Mouse (Mus musculus) stomach, embryonic 16.5 days (tissue): Measurements from ENCODE around the gene Myo19. TPM values are rescaled to one million over a fixed set of nuclear protein-coding genes. Genes with fewer than 3 reads are reported as not detected.

Experiments
- ATAC-seq: fragments of 200-750 bp; cut with Nextera tagmentation; 2 replicates; pipeline ENCODE4 v1.8.0; 2017; ENCODE audit warnings: moderate number of reproducible peaks, moderate TSS enrichment; ENCODE audit not compliant: insufficient read depth, low FRiP score
- H3K27ac ChIP-seq: fragments of 300-500 bp; sonication (generic); 2 replicates; pipeline ENCODE4 v1.5.1; 2014; ENCODE audit warnings: low read length
- H3K27me3 ChIP-seq: fragments of 300-500 bp; sonication (generic); 2 replicates; pipeline ENCODE4 v1.6.1; 2014; ENCODE audit warnings: low read length, control low read depth, mixed read lengths; ENCODE audit not compliant: control insufficient read depth, insufficient read depth
- H3K36me3 ChIP-seq: fragments of 300-500 bp; sonication (generic); 2 replicates; pipeline ENCODE4 v1.6.1; 2014; ENCODE audit warnings: low read length; ENCODE audit not compliant: control insufficient read depth, insufficient read depth
- H3K4me1 ChIP-seq: fragments of 300-500 bp; sonication (generic); 2 replicates; pipeline ENCODE4 v1.6.1; 2014; ENCODE audit warnings: low read length, control low read depth, mixed read lengths; ENCODE audit not compliant: control insufficient read depth, insufficient read depth
- H3K4me2 ChIP-seq: fragments of 300-500 bp; sonication (generic); 2 replicates; pipeline ENCODE4 v1.6.1; 2014; ENCODE audit warnings: low read depth, low read length, mixed read lengths
- H3K4me3 ChIP-seq: fragments of 300-500 bp; sonication (generic); replicated peaks from 2 replicates; pipeline ENCODE4 v1.5.1; 2014; ENCODE audit warnings: mild to moderate bottlenecking, low read length
- H3K9ac ChIP-seq: fragments of 300-500 bp; sonication (generic); 2 replicates; pipeline ENCODE4 v1.6.1; 2014; ENCODE audit warnings: low read length
- H3K9me3 ChIP-seq: fragments of 300-500 bp; sonication (generic); replicated peaks from 2 replicates; pipeline ENCODE4 v1.6.1; 2016; ENCODE audit warnings: low read length, control low read depth; ENCODE audit not compliant: control insufficient read depth
- WGBS: fragments of 180-500 bp; shearing (Covaris S2); extraction: QIAGEN DNeasy Blood & Tissue Kit; methylation state at CpG from one replicate; pipeline ENCODE4 v1.1.7; 2014; 5-methylcytosine and 5-hydroxymethylcytosine counted together
- polyA plus RNA-seq: library from polyadenylated mRNA; unstranded; fragments of >200 nt; fragmentation: Nextera tagmentation; extraction: Ambion mirVana; gene quantifications from 2 replicates; pipeline ENCODE4 v1.2.1, GENCODE M21; 2015

Gene Myo19
- polyA plus RNA-seq, 1 experiment from 2014 or later: 7.7 TPM

- Histone ChIP-seq H3K4me2 (no peak overlapping the region), H3K4me1 (peaks cover 8% of the 10 kb centered on the region; the same call in 1 of the 2 replicates), H3K27me3 (no peaks in the 10 kb centered on the region), H3K9ac (no peak overlapping the region), H3K9me3 (no peaks in the 10 kb centered on the region), H3K4me3 (no peak overlapping the region), H3K27ac (no peak overlapping the region), H3K36me3 (no peaks in the 10 kb centered on the region)
- ATAC-seq: no peak
- 58% methylated on average over 7 of the region's 7 CpGs for WGBS
Observed at GRCm38 (mm10) chr11:84919951-84920350, 40.0 kb downstream of the Myo19 start.

DNA sequence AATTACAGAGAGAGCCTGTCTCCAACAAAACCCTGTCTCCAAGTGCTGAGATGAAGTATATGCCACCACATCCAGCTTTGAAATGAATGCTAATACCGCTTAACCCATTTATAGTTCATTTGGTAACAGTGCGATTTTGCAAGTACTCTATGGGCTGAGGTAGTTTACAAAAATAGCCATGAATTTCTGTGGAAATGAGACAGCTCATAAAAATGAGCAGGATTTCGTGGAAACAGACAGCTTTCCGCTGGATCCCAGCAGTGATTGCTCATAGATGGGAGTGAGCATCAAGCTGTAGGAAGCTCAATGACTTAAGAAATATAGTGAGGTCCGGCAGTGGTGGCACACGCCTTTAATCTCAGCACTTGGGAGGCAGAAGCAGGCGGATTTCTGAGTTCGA is 41.0 kb downstream of the Myo19 start:
- H3K4me2 ChIP-seq: no peak overlapping the region
- H3K4me3 ChIP-seq: no peak overlapping the region
- H3K36me3 ChIP-seq: no peaks in the 10 kb centered on the region
- H3K4me1 ChIP-seq: peaks cover 3% of the 10 kb centered on the region; the same call in 1 of the 2 replicates
- H3K27me3 ChIP-seq: no peaks in the 10 kb centered on the region
- no peak overlapping the region for H3K27ac ChIP-seq
- WGBS: 86% methylated on average over 8 of the region's 8 CpGs
- H3K9me3 ChIP-seq: no peaks in the 10 kb centered on the region
- no peak overlapping the region for H3K9ac ChIP-seq
- ATAC-seq: no peak

- no peaks in the 10 kb centered on the region for H3K4me1 ChIP-seq
- no peaks in the 10 kb centered on the region for H3K27me3 ChIP-seq
- no peak overlapping the region for H3K27ac ChIP-seq
- no peak overlapping the region for H3K9ac ChIP-seq
- H3K4me2 ChIP-seq: no peak overlapping the region
- ATAC-seq: no peak
- H3K36me3 ChIP-seq: no peaks in the 10 kb centered on the region
- 13% methylated on average over 6 of the region's 6 CpGs for WGBS
- no peak overlapping the region for H3K4me3 ChIP-seq
- no peaks in the 10 kb centered on the region for H3K9me3 ChIP-seq
Observed at GRCm38 (mm10) chr11:84932261-84932660, 52.3 kb downstream of the Myo19 start.

GRCm38 (mm10) chr11:84939508-84940053 is 59.6 kb downstream of the Myo19 start:
- Histone ChIP-seq H3K4me2 (no peak overlapping the region), H3K36me3 (no peaks in the 10 kb centered on the region), H3K4me1 (no peaks in the 10 kb centered on the region), H3K9ac (no peak overlapping the region), H3K4me3 (no peak overlapping the region), H3K27ac (no peak overlapping the region), H3K9me3 (no peaks in the 10 kb centered on the region), H3K27me3 (no peaks in the 10 kb centered on the region)
- ATAC-seq: no peak
- 63% methylated on average over 8 of the region's 8 CpGs for WGBS

- no peak overlapping the region for H3K4me2 ChIP-seq
- H3K4me1 ChIP-seq: no peaks in the 10 kb centered on the region
- no peak overlapping the region for H3K9ac ChIP-seq
- 65% methylated on average over 10 of the region's 10 CpGs for WGBS
- no peaks in the 10 kb centered on the region for H3K27me3 ChIP-seq
- H3K9me3 ChIP-seq: no peaks in the 10 kb centered on the region
- ATAC-seq: no peak
- H3K4me3 ChIP-seq: no peak overlapping the region
- no peaks in the 10 kb centered on the region for H3K36me3 ChIP-seq
- H3K27ac ChIP-seq: no peak overlapping the region
Observed at GRCm38 (mm10) chr11:84940140-84940539, 60.2 kb downstream of the Myo19 start.

GRCm38 (mm10) chr11:84943948-84944347 is 64.0 kb downstream of the Myo19 start:
- Histone ChIP-seq H3K36me3 (no peaks in the 10 kb centered on the region), H3K9ac (no peak overlapping the region), H3K4me3 (no peak overlapping the region), H3K9me3 (no peaks in the 10 kb centered on the region), H3K4me2 (peak overlapping the region; percentile 27; the same call in 1 of the 2 replicates), H3K27me3 (no peaks in the 10 kb centered on the region), H3K4me1 (no peaks in the 10 kb centered on the region), H3K27ac (no peak overlapping the region)
- no peak for ATAC-seq
- under 1% methylated on average over 15 of the region's 15 CpGs for WGBS

GRCm38 (mm10) chr11:84944639-84945435 is 64.9 kb downstream of the Myo19 start:
- Histone ChIP-seq H3K4me2 (no peak overlapping the region), H3K9me3 (no peaks in the 10 kb centered on the region), H3K27ac (no peak overlapping the region), H3K9ac (no peak overlapping the region), H3K4me3 (no peak overlapping the region), H3K27me3 (no peaks in the 10 kb centered on the region), H3K4me1 (no peaks in the 10 kb centered on the region), H3K36me3 (no peaks in the 10 kb centered on the region)
- WGBS: 2% methylated on average over 12 of the region's 12 CpGs
- ATAC-seq: no peak

DNA sequence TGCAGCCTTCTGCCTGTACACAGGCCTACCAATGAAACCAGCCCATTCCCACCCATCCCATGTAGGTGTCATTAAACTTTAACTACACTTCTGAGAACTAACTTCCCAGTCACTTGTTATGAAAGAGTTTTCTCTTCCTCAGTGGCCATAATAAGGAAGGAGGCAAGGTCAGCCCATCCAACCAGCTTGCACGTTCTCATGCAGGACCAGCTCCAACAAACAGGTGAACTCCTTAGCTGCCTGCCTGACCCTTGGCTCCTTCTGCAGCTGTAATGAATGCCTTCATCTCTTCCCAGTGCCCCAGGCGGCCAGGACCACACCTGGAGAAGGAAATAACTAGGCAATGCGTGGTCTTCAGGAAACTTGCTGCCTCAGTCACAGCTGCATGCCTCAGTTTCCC is 65.9 kb downstream of the Myo19 start:
- no peaks in the 10 kb centered on the region for H3K27me3 ChIP-seq
- no peak overlapping the region for H3K9ac ChIP-seq
- H3K27ac ChIP-seq: no peak overlapping the region
- no peaks in the 10 kb centered on the region for H3K4me1 ChIP-seq
- ATAC-seq: no peak
- H3K9me3 ChIP-seq: no peaks in the 10 kb centered on the region
- no peak overlapping the region for H3K4me2 ChIP-seq
- WGBS: 35% methylated on average over 3 of the region's 3 CpGs
- H3K4me3 ChIP-seq: no peak overlapping the region
- no peaks in the 10 kb centered on the region for H3K36me3 ChIP-seq

DNA sequence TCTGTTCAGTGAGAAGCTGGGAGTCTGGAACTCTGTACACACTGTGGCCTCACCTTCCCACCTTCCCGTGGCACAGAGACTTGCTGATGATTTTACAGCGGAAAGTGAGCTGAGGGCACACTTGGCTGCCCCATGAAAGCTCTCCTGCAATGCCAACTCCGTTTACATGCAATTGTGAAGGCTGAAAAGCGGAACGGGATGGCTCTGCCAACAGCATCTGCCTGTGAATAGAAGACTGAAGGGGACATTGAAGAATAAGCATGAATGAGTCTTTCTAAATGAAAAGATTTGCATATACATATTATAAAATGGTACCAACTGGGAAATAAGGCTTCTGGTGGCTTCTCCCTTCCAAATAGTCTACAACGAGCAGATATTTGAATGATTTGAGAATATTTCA is 67.3 kb downstream of the Myo19 start:
- Histone ChIP-seq H3K4me2 (no peak overlapping the region), H3K4me3 (no peak overlapping the region), H3K4me1 (no peaks in the 10 kb centered on the region), H3K9ac (no peak overlapping the region), H3K36me3 (no peaks in the 10 kb centered on the region), H3K27ac (no peak overlapping the region), H3K9me3 (no peaks in the 10 kb centered on the region), H3K27me3 (no peaks in the 10 kb centered on the region)
- ATAC-seq: no peak
- WGBS: 77% methylated on average over 6 of the region's 6 CpGs
